ENCODE assay signal across 11 mouse cellular contexts in the genomic region with DNA sequence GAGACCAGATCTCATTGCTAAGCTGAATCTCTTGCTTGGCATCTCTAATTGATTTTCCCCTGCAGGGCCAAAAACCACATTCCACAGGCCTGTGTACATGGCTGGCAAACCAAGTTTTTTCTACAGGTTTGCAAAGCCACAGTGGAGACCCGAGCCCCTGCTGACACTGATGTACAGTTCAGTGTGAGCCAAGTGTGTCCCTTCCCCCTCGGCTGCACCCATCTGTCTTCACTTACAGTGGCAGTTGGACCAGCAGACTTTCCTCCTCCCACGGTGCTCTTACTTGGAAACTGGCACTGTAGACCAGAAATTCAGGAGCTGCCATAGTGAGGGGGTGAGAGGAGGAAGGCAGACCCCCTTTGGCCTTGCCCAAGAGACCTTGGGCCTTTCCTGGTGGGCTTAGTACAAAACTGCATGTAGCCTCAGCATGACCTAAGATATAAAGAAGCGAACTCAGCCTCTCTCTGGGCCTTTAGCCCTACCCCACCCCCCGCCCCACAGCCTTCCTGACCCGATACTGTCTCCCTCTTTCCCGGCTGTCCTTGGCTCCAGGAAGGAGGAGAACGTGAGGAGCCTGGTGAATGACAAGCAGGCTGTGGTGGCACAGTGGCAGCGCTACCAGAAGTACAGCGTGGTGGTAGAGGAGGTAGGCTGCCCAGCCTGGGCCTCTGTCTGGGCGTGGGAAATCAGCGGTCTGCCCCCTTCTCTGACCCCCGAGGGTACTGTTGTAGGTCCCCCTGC. TPM values are rescaled to one million over a fixed set of nuclear protein-coding genes. Genes with fewer than 3 reads are reported as not detected.
A peak's percentile ranks its signal among the peaks of the same experiment; 100 is the strongest.
DNase-seq lines count a peak whose midpoint lies in the region; ATAC-seq lines count a peak whose summit lies in the region.
"Had no signal": no experiment of that assay in that cellular context is flagged by ENCODE, and none has a peak within 500 bp of the region (broad histone marks: within the 10 kb centered on the region; RNA-seq: fewer than 3 reads in every experiment).

No protein-coding gene starts in this region.

- peak overlapping the region; percentile 23; the same call in 1 of the 2 replicates for H3K27ac ChIP-seq in hindbrain, embryonic 13.5 days
- H3K27ac ChIP-seq in hindbrain, embryonic 11.5 days (ENCODE audit: low read depth, low read length): no peak overlapping the region
- H3K27ac ChIP-seq in embryonic facial prominence, embryonic 13.5 days: peak overlapping the region; percentile 92
- H3K27ac ChIP-seq: liver, embryonic 14.5 days had no signal

- H3K9ac ChIP-seq in hindbrain, embryonic 13.5 days: no peak overlapping the region
- no peak overlapping the region for H3K9ac ChIP-seq in hindbrain, embryonic 11.5 days (ENCODE audit: low read depth, low read length)
- H3K9ac ChIP-seq in embryonic facial prominence, embryonic 13.5 days: no peak overlapping the region; the same call in 1 of the 2 replicates
- H3K9ac ChIP-seq: liver, embryonic 14.5 days had no signal

- 82% methylated on average over 13 of the region's 13 CpGs for WGBS in hindbrain, embryonic 13.5 days
- WGBS in hindbrain, embryonic 11.5 days: 72% methylated on average over 13 of the region's 13 CpGs
- WGBS in embryonic facial prominence, embryonic 13.5 days: 59% methylated on average over 13 of the region's 13 CpGs

- H3K4me2 ChIP-seq in hindbrain, embryonic 13.5 days: no peak overlapping the region
- no peak overlapping the region for H3K4me2 ChIP-seq in hindbrain, embryonic 11.5 days (replicated peaks; ENCODE audit: low read depth, low read length)
- H3K4me2 ChIP-seq in embryonic facial prominence, embryonic 13.5 days: peak overlapping the region; percentile 18; the same call in 1 of the 2 replicates

- H3K27me3 ChIP-seq in hindbrain, embryonic 13.5 days: no peaks in the 10 kb centered on the region
- no peaks in the 10 kb centered on the region for H3K27me3 ChIP-seq in hindbrain, embryonic 11.5 days (ENCODE audit: control insufficient read depth, insufficient read depth, low read length)
- H3K27me3 ChIP-seq in embryonic facial prominence, embryonic 13.5 days: no peaks in the 10 kb centered on the region

- H3K4me1 ChIP-seq in hindbrain, embryonic 13.5 days (replicated peaks): peaks cover 4% of the 10 kb centered on the region; the same call in 1 of the 2 replicates
- H3K4me1 ChIP-seq in hindbrain, embryonic 11.5 days (replicated peaks; ENCODE audit: control insufficient read depth, insufficient read depth, low read length): no peaks in the 10 kb centered on the region
- peaks cover 24% of the 10 kb centered on the region for H3K4me1 ChIP-seq in embryonic facial prominence, embryonic 13.5 days

- peaks cover 89% of the 10 kb centered on the region for H3K36me3 ChIP-seq in hindbrain, embryonic 13.5 days
- H3K36me3 ChIP-seq in hindbrain, embryonic 11.5 days (ENCODE audit: control insufficient read depth, insufficient read depth, low read length): peaks cover 2% of the 10 kb centered on the region; the same call in 1 of the 2 replicates
- peaks cover 79% of the 10 kb centered on the region for H3K36me3 ChIP-seq in embryonic facial prominence, embryonic 13.5 days

- no peak overlapping the region for H3K4me3 ChIP-seq in hindbrain, embryonic 13.5 days
- H3K4me3 ChIP-seq in hindbrain, embryonic 11.5 days (ENCODE audit: low read depth, low read length): no peak overlapping the region
- no peak overlapping the region for H3K4me3 ChIP-seq in embryonic facial prominence, embryonic 13.5 days

- no peak for DNase-seq in hindbrain, embryonic 11.5 days (ENCODE audit: low spot score)
- peak; percentile 86 for DNase-seq in layer of hippocampus, adult 9-11 months
- DNase-seq in neural tube, embryonic 10.5 days (ENCODE audit: extremely low spot score, low spot score): peak; percentile 17
- no peak for DNase-seq in kidney, postnatal 10 days
- DNase-seq in thymus, postnatal 14 days: no peak
- DNase-seq in kidney, postnatal 25 days: no peak
- DNase-seq: adrenal gland, postnatal 36 days had no signal

- no peaks in the 10 kb centered on the region for H3K9me3 ChIP-seq in hindbrain, embryonic 13.5 days
- H3K9me3 ChIP-seq in hindbrain, embryonic 11.5 days (ENCODE audit: control insufficient read depth, low read length): no peaks in the 10 kb centered on the region
- H3K9me3 ChIP-seq in embryonic facial prominence, embryonic 13.5 days: no peaks in the 10 kb centered on the region

- 0 out of 2 replicates have a peak, but pooled peaks have one; percentile 61 for ATAC-seq in hindbrain, embryonic 13.5 days (ENCODE audit: low FRiP score)
- no peak for ATAC-seq in hindbrain, embryonic 11.5 days (ENCODE audit: low FRiP score)
- ATAC-seq in embryonic facial prominence, embryonic 13.5 days (ENCODE audit: insufficient number of reproducible peaks, insufficient read depth, low FRiP score, low TSS enrichment, low read depth): peak; percentile 70

RNA-seq across cellular contexts. Expression of gene Uqcr10, which starts 25.3 kb away (rescaled TPM):
- polyA plus RNA-seq in hindbrain, embryonic 13.5 days (2015; fragmentation: Nextera tagmentation; extraction: Ambion mirVana): 541 and 557 TPM in 2 replicates
- 533 and 550 TPM in 2 replicates for polyA plus RNA-seq in hindbrain, embryonic 11.5 days (2014; fragmentation: Nextera tagmentation; extraction: Ambion mirVana)
- polyA plus RNA-seq in embryonic facial prominence, embryonic 13.5 days (2015; fragmentation: Nextera tagmentation; extraction: Ambion mirVana): 769 and 773 TPM in 2 replicates

RNA-seq across cellular contexts. Expression of gene Zmat5, which starts 25.6 kb away (rescaled TPM):
- polyA plus RNA-seq in hindbrain, embryonic 13.5 days (2015; fragmentation: Nextera tagmentation; extraction: Ambion mirVana): 71.6 and 74.5 TPM in 2 replicates
- 80.8 and 82.6 TPM in 2 replicates for polyA plus RNA-seq in hindbrain, embryonic 11.5 days (2014; fragmentation: Nextera tagmentation; extraction: Ambion mirVana)
- polyA plus RNA-seq in embryonic facial prominence, embryonic 13.5 days (2015; fragmentation: Nextera tagmentation; extraction: Ambion mirVana): 57.6 and 69.4 TPM in 2 replicates

RNA-seq across cellular contexts. Expression of gene Ascc2, which starts 41.3 kb away (rescaled TPM):
- 20.8 and 21.5 TPM in 2 replicates for polyA plus RNA-seq in hindbrain, embryonic 13.5 days (2015; fragmentation: Nextera tagmentation; extraction: Ambion mirVana)
- 31.5 and 33.2 TPM in 2 replicates for polyA plus RNA-seq in hindbrain, embryonic 11.5 days (2014; fragmentation: Nextera tagmentation; extraction: Ambion mirVana)
- polyA plus RNA-seq in embryonic facial prominence, embryonic 13.5 days (2015; fragmentation: Nextera tagmentation; extraction: Ambion mirVana): 33.8 and 35.5 TPM in 2 replicates

RNA-seq across cellular contexts. Expression of gene Gm11032, which starts 59.0 kb away (rescaled TPM):
- not detected in 2 replicates for polyA plus RNA-seq in hindbrain, embryonic 13.5 days (2015; fragmentation: Nextera tagmentation; extraction: Ambion mirVana)
- not detected in 2 replicates for polyA plus RNA-seq in hindbrain, embryonic 11.5 days (2014; fragmentation: Nextera tagmentation; extraction: Ambion mirVana)
- not detected in 2 replicates for polyA plus RNA-seq in embryonic facial prominence, embryonic 13.5 days (2015; fragmentation: Nextera tagmentation; extraction: Ambion mirVana)
- polyA plus RNA-seq: liver, embryonic 14.5 days; neural tube, embryonic 11.5 days had no signal

Comparison
In these comparisons a context has a peak if more than half of its experiments do, and no peak if none do; other contexts are left out.
1. DNase-seq: peak in layer of hippocampus, adult 9-11 months (single experiment) and neural tube, embryonic 10.5 days (single experiment); none in hindbrain, embryonic 11.5 days (single experiment), kidney, postnatal 10 days (single experiment), thymus, postnatal 14 days (single experiment) and kidney, postnatal 25 days (0 of 2).